Comparison of ENCODE assay signal across 27 mouse cellular contexts in genomic region chr15:78564764-78565435, GRCm38 (mm10). TPM values are rescaled to one million over a fixed set of nuclear protein-coding genes. Genes with fewer than 3 reads are reported as not detected.
DNase-seq lines count a peak whose midpoint lies in the region; ATAC-seq and TF ChIP-seq lines count a peak whose summit lies in the region.
"Had no signal": no experiment of that assay in that cellular context is flagged by ENCODE, and none has a peak within 500 bp of the region (broad histone marks: within the 10 kb centered on the region; RNA-seq: fewer than 3 reads in every experiment).

No protein-coding gene starts in this region.

- in situ Hi-C loops in CH12.LX (cut with MboI; ENCODE audit: low pct_ligation_motif_present, low pct_unique_long_range_greater_than_20kb, low sequenced_read_pairs), result no loop called here

- H3K9ac ChIP-seq in midbrain, embryonic 13.5 days (replicated peaks), result no peak overlapping the region
- H3K9ac ChIP-seq in CH12.LX (ENCODE audit: insufficient read depth, low read depth), result no peak overlapping the region
- 0 out of 2 replicates have a peak overlapping the region, but pooled peaks have one; percentile 15 for H3K9ac ChIP-seq in liver, embryonic 15.5 days
- H3K9ac ChIP-seq in midbrain, embryonic 15.5 days, result no peak overlapping the region
- H3K9ac ChIP-seq: heart, embryonic 15.5 days; limb, embryonic 15.5 days; midbrain, embryonic 12.5 days; neural tube, embryonic 13.5 days had no signal

- H3K27ac ChIP-seq in midbrain, embryonic 10.5 days (replicated peaks), result peak overlapping the region; percentile 56
- H3K27ac ChIP-seq in midbrain, embryonic 13.5 days, result no peak overlapping the region
- H3K27ac ChIP-seq in CH12.LX (ENCODE audit: insufficient read depth, low read depth), result peak overlapping the region; percentile 95
- H3K27ac ChIP-seq in liver, embryonic 15.5 days (replicated peaks), result peak overlapping the region; percentile 81
- no peak overlapping the region for H3K27ac ChIP-seq in midbrain, embryonic 15.5 days
- H3K27ac ChIP-seq: embryonic facial prominence, embryonic 10.5 days; heart, adult 2 months; heart, embryonic 15.5 days; limb, embryonic 15.5 days; midbrain, embryonic 12.5 days; neural tube, embryonic 13.5 days had no signal

- H3K27me3 ChIP-seq in midbrain, embryonic 10.5 days (ENCODE audit: low read depth, poor library complexity, severe bottlenecking), result no peaks in the 10 kb centered on the region
- no peaks in the 10 kb centered on the region for H3K27me3 ChIP-seq in midbrain, embryonic 13.5 days
- H3K27me3 ChIP-seq in CH12.LX (replicated peaks), result no peaks in the 10 kb centered on the region
- H3K27me3 ChIP-seq in liver, embryonic 15.5 days, result no peaks in the 10 kb centered on the region
- no peaks in the 10 kb centered on the region for H3K27me3 ChIP-seq in midbrain, embryonic 15.5 days (replicated peaks)
- H3K27me3 ChIP-seq: heart, embryonic 15.5 days; midbrain, embryonic 12.5 days; neural tube, embryonic 13.5 days had no signal

- dilution Hi-C loops in CH12.LX (cut with MboI; ENCODE audit: extremely low pct_ligation_motif_present, extremely low pct_unique_long_range_greater_than_20kb, low sequenced_read_pairs), result no loop called here

- no peak for DNase-seq in midbrain, embryonic 10.5 days (ENCODE audit: low spot score)
- DNase-seq in CH12.LX (ENCODE audit: extremely low read depth), result no peak
- peak; percentile 52 for DNase-seq in c-Kit-positive CD71-positive TER-119-positive erythroid progenitor cells, embryonic 14.5 days (ENCODE audit: low spot score)
- no peak for DNase-seq in lung, postnatal 25 days (ENCODE audit: low spot score)
- DNase-seq in adrenal gland, postnatal 14 days, result no peak
- DNase-seq: adrenal gland, postnatal 25 days; B cell, adult 2 months; cerebellum, adult 18-20 months; cerebellum, postnatal 25 days; gastrocnemius, postnatal 25 days; heart, adult 2 months; kidney, adult 18-20 months; kidney, postnatal 10 days; layer of hippocampus, postnatal 36 days; right cerebral cortex, adult 18-20 months had no signal

- no peaks in the 10 kb centered on the region for H3K9me3 ChIP-seq in midbrain, embryonic 10.5 days (replicated peaks)
- no peaks in the 10 kb centered on the region for H3K9me3 ChIP-seq in midbrain, embryonic 13.5 days
- H3K9me3 ChIP-seq in CH12.LX (replicated peaks; ENCODE audit: low read length), result no peaks in the 10 kb centered on the region
- H3K9me3 ChIP-seq in liver, embryonic 15.5 days (replicated peaks), result no peaks in the 10 kb centered on the region
- H3K9me3 ChIP-seq in midbrain, embryonic 15.5 days, result no peaks in the 10 kb centered on the region
- H3K9me3 ChIP-seq: embryonic facial prominence, embryonic 10.5 days; heart, embryonic 15.5 days; limb, embryonic 15.5 days; midbrain, embryonic 12.5 days; neural tube, embryonic 13.5 days had no signal

- TF ChIP-seq CTCF in CH12.LX (conservative IDR thresholded peaks at IDR 0.05 in 1 of 2, IDR thresholded peaks at IDR 0.05 in 1 of 2; ENCODE audit: low read depth in 2 of 2, low read length in 2 of 2), result no peak

- H3K36me3 ChIP-seq in midbrain, embryonic 10.5 days, result no peaks in the 10 kb centered on the region
- no peaks in the 10 kb centered on the region for H3K36me3 ChIP-seq in midbrain, embryonic 13.5 days
- H3K36me3 ChIP-seq in CH12.LX (replicated peaks in 1 of 2; ENCODE audit: control insufficient read depth in 1 of 2, insufficient read depth in 1 of 2, low read length in 1 of 2), result peaks cover 89 to 95% of the 10 kb centered on the region in 2 experiments
- H3K36me3 ChIP-seq in liver, embryonic 15.5 days (replicated peaks), result peaks cover 36% of the 10 kb centered on the region
- no peaks in the 10 kb centered on the region for H3K36me3 ChIP-seq in midbrain, embryonic 15.5 days (replicated peaks)
- H3K36me3 ChIP-seq: embryonic facial prominence, embryonic 10.5 days; heart, embryonic 15.5 days; limb, embryonic 15.5 days; midbrain, embryonic 12.5 days; neural tube, embryonic 13.5 days had no signal

- TF ChIP-seq POLR2A in CH12.LX (IDR thresholded peaks at IDR 0.05; ENCODE audit: low read depth, low read length), result no peak

- TF ChIP-seq RAD21 in CH12.LX (IDR thresholded peaks at IDR 0.05; ENCODE audit: low read depth, low read length), result no peak

- H3K79me2 ChIP-seq in CH12.LX (replicated peaks; ENCODE audit: control insufficient read depth, extremely low read depth, insufficient read depth, poor library complexity, severe bottlenecking), result peaks cover 27% of the 10 kb centered on the region

- 76% methylated on average over 11 of the region's 11 CpGs for WGBS in midbrain, embryonic 10.5 days
- 69% methylated on average over 11 of the region's 11 CpGs for whole genome bisulfite sequencing in midbrain, embryonic 13.5 days
- WGBS in liver, embryonic 15.5 days (ENCODE audit: insufficient replicate concordance), result 31% methylated on average over 11 of the region's 11 CpGs
- WGBS in midbrain, embryonic 15.5 days, result 77% methylated on average over 11 of the region's 11 CpGs

- no peak for TF ChIP-seq EP300 in CH12.LX (IDR thresholded peaks at IDR 0.05; ENCODE audit: low read length)

- no peak for ATAC-seq in midbrain, embryonic 13.5 days
- peak; percentile 82 for ATAC-seq in liver, embryonic 15.5 days (ENCODE audit: insufficient read depth)
- ATAC-seq in midbrain, embryonic 15.5 days (replicated peaks), result no peak
- ATAC-seq: forebrain, embryonic 14.5 days; lung, postnatal 0 days; Patski had no signal

- H3K4me1 ChIP-seq in midbrain, embryonic 10.5 days, result peaks cover 11% of the 10 kb centered on the region; the same call in 1 of the 2 replicates
- no peaks in the 10 kb centered on the region for H3K4me1 ChIP-seq in midbrain, embryonic 13.5 days (replicated peaks)
- H3K4me1 ChIP-seq in CH12.LX (ENCODE audit: control insufficient read depth in 1 of 2, insufficient read depth in 2 of 2), result peaks cover 63 to 98% of the 10 kb centered on the region in 2 experiments
- peaks cover 59% of the 10 kb centered on the region for H3K4me1 ChIP-seq in liver, embryonic 15.5 days (replicated peaks)
- H3K4me1 ChIP-seq in midbrain, embryonic 15.5 days, result no peaks in the 10 kb centered on the region
- H3K4me1 ChIP-seq: limb, embryonic 15.5 days; midbrain, embryonic 12.5 days; neural tube, embryonic 13.5 days had no signal

- no peak overlapping the region for H3K4me3 ChIP-seq in midbrain, embryonic 10.5 days
- H3K4me3 ChIP-seq in midbrain, embryonic 13.5 days (replicated peaks), result no peak overlapping the region
- peak overlapping the region in 1 of 3 experiments; percentile 10 for H3K4me3 ChIP-seq in CH12.LX (replicated peaks in 1 of 3; ENCODE audit: low read depth in 2 of 3, low read length in 2 of 3, poor library complexity in 1 of 3)
- no peak overlapping the region; the same call in 1 of the 2 replicates for H3K4me3 ChIP-seq in liver, embryonic 15.5 days (replicated peaks)
- no peak overlapping the region for H3K4me3 ChIP-seq in midbrain, embryonic 15.5 days
- H3K4me3 ChIP-seq: embryonic facial prominence, embryonic 10.5 days; heart, adult 2 months; heart, embryonic 15.5 days; limb, embryonic 15.5 days; midbrain, embryonic 12.5 days; neural tube, embryonic 13.5 days had no signal

- H3K4me2 ChIP-seq in midbrain, embryonic 13.5 days (replicated peaks), result no peak overlapping the region
- H3K4me2 ChIP-seq in CH12.LX (ENCODE audit: insufficient read depth, low read depth, poor library complexity, severe bottlenecking), result no peak overlapping the region
- peak overlapping the region; percentile 53 for H3K4me2 ChIP-seq in liver, embryonic 15.5 days
- H3K4me2 ChIP-seq in midbrain, embryonic 15.5 days, result no peak overlapping the region
- H3K4me2 ChIP-seq: heart, embryonic 15.5 days; limb, embryonic 15.5 days; midbrain, embryonic 12.5 days; neural tube, embryonic 13.5 days had no signal

RNA-seq across cellular contexts. Expression of gene Rac2, which starts 7.7 kb away (rescaled TPM):
- 9.1 and 9.5 TPM in 2 replicates for polyA plus RNA-seq in midbrain, embryonic 10.5 days (2016; fragmentation: Nextera tagmentation; extraction: Ambion mirVana)
- polyA plus RNA-seq in midbrain, embryonic 13.5 days (2015; fragmentation: Nextera tagmentation; extraction: Ambion mirVana), result 3.2 and 5.6 TPM in 2 replicates
- total RNA-seq in CH12.LX (2012; rRNA removed) (314 and 453 TPM in 2 replicates), CH12.LX (2014; rRNA removed) (142 and 160 TPM in 2 replicates)
- polyA plus RNA-seq in CH12.LX (2012; ENCODE audit: insufficient read length, low read depth), result 883 and 942 TPM in 2 replicates
- polyA plus RNA-seq in liver, embryonic 15.5 days (2015; fragmentation: Nextera tagmentation; extraction: Ambion mirVana), result 123 and 130 TPM in 2 replicates
- 9.0 and 44.5 TPM in 2 replicates for total RNA-seq in adrenal gland, postnatal 14 days (2021)
- 7.4 and 8.4 TPM in 2 replicates for polyA plus RNA-seq in midbrain, embryonic 15.5 days (2015; fragmentation: Nextera tagmentation; extraction: Ambion mirVana)
- polyA plus RNA-seq: Patski had no signal

RNA-seq across cellular contexts. Expression of gene Sstr3, which starts 20.4 kb away (rescaled TPM):
- 0.02 TPM in 1 of 2 replicates, not detected in the other for polyA plus RNA-seq in midbrain, embryonic 10.5 days (2016; fragmentation: Nextera tagmentation; extraction: Ambion mirVana)
- 0.15 and 0.26 TPM in 2 replicates for polyA plus RNA-seq in midbrain, embryonic 13.5 days (2015; fragmentation: Nextera tagmentation; extraction: Ambion mirVana)
- total RNA-seq in CH12.LX (2012; rRNA removed) (not detected in 2 replicates), CH12.LX (2014; rRNA removed) (not detected in 2 replicates)
- polyA plus RNA-seq in CH12.LX (2012; ENCODE audit: insufficient read length, low read depth), result 0.14 and 0.36 TPM in 2 replicates
- polyA plus RNA-seq in liver, embryonic 15.5 days (2015; fragmentation: Nextera tagmentation; extraction: Ambion mirVana), result not detected in 2 replicates
- total RNA-seq in adrenal gland, postnatal 14 days (2021), result 0.56 and 0.98 TPM in 2 replicates
- polyA plus RNA-seq in midbrain, embryonic 15.5 days (2015; fragmentation: Nextera tagmentation; extraction: Ambion mirVana), result 0.31 and 0.56 TPM in 2 replicates
- total RNA-seq: gastrocnemius, postnatal 25 days; heart, adult 2 months; hematopoietic stem cell, adult 5-6 weeks had no signal
- polyA plus RNA-seq: embryonic facial prominence, embryonic 10.5 days; heart, adult 2 months had no signal

RNA-seq across cellular contexts. Expression of gene Cyth4, which starts 31.9 kb away (rescaled TPM):
- polyA plus RNA-seq in midbrain, embryonic 10.5 days (2016; fragmentation: Nextera tagmentation; extraction: Ambion mirVana), result 5.9 and 6.7 TPM in 2 replicates
- polyA plus RNA-seq in midbrain, embryonic 13.5 days (2015; fragmentation: Nextera tagmentation; extraction: Ambion mirVana), result 3.7 and 5.8 TPM in 2 replicates
- total RNA-seq in CH12.LX (2012; rRNA removed), result 42.2 and 51.9 TPM in 2 replicates
- total RNA-seq in CH12.LX (2014; rRNA removed), result 38.6 and 39.2 TPM in 2 replicates
- 75.3 and 80.5 TPM in 2 replicates for polyA plus RNA-seq in CH12.LX (2012; ENCODE audit: insufficient read length, low read depth)
- polyA plus RNA-seq in liver, embryonic 15.5 days (2015; fragmentation: Nextera tagmentation; extraction: Ambion mirVana), result 13.5 and 14.7 TPM in 2 replicates
- total RNA-seq in adrenal gland, postnatal 14 days (2021), result 4.6 and 12.8 TPM in 2 replicates
- polyA plus RNA-seq in midbrain, embryonic 15.5 days (2015; fragmentation: Nextera tagmentation; extraction: Ambion mirVana), result 5.6 and 6.4 TPM in 2 replicates

RNA-seq across cellular contexts. Expression of gene C1qtnf6, which starts 33.7 kb away (rescaled TPM):
- polyA plus RNA-seq in midbrain, embryonic 10.5 days (2016; fragmentation: Nextera tagmentation; extraction: Ambion mirVana), result 10.0 and 11.0 TPM in 2 replicates
- polyA plus RNA-seq in midbrain, embryonic 13.5 days (2015; fragmentation: Nextera tagmentation; extraction: Ambion mirVana), result 4.8 and 5.6 TPM in 2 replicates
- 4.1 and 6.3 TPM in 2 replicates for total RNA-seq in CH12.LX (2012; rRNA removed)
- total RNA-seq in CH12.LX (2014; rRNA removed), result 5.0 and 5.7 TPM in 2 replicates
- polyA plus RNA-seq in CH12.LX (2012; ENCODE audit: insufficient read length, low read depth), result 27.7 and 28.1 TPM in 2 replicates
- 3.8 and 4.4 TPM in 2 replicates for polyA plus RNA-seq in liver, embryonic 15.5 days (2015; fragmentation: Nextera tagmentation; extraction: Ambion mirVana)
- 53.4 and 69.2 TPM in 2 replicates for total RNA-seq in adrenal gland, postnatal 14 days (2021)
- 6.6 and 7.5 TPM in 2 replicates for polyA plus RNA-seq in midbrain, embryonic 15.5 days (2015; fragmentation: Nextera tagmentation; extraction: Ambion mirVana)

Comparison
In these comparisons a context has a peak if more than half of its experiments do, and no peak if none do; other contexts are left out.
1. H3K27ac ChIP-seq: peak in midbrain, embryonic 10.5 days (single experiment), CH12.LX (single experiment) and liver, embryonic 15.5 days (single experiment); none in midbrain, embryonic 13.5 days (single experiment) and midbrain, embryonic 15.5 days (single experiment).
2. RNA of gene Rac2, which starts 7.7 kb away (polyA plus RNA-seq): 883 to 942 TPM in CH12.LX and 123 to 130 TPM in liver, embryonic 15.5 days; 9.1 to 9.5 TPM in midbrain, embryonic 10.5 days, 7.4 to 8.4 TPM in midbrain, embryonic 15.5 days and 3.2 to 5.6 TPM in midbrain, embryonic 13.5 days; every median in the first group is over 10 times any median in the second.